17 mouse cellular contexts compared by ENCODE assay signal in genomic region chr9:47321106-47321789, GRCm38 (mm10).
DNase-seq lines count a peak whose midpoint lies in the region; ATAC-seq and TF ChIP-seq lines count a peak whose summit lies in the region.
"Had no signal": no experiment of that assay in that cellular context is flagged by ENCODE, and none has a peak within 500 bp of the region (broad histone marks: within the 10 kb centered on the region; RNA-seq: fewer than 3 reads in every experiment).

No protein-coding gene starts in this region.

- H3K4me2 ChIP-seq in kidney, embryonic 14.5 days (replicated peaks; ENCODE audit: low read depth, low read length): no peak overlapping the region
- 0 out of 2 replicates have a peak overlapping the region, but pooled peaks have one; percentile 3 for H3K4me2 ChIP-seq in intestine, postnatal 0 days (replicated peaks; ENCODE audit: low read depth)
- no peak overlapping the region for H3K4me2 ChIP-seq in liver, postnatal 0 days (ENCODE audit: low read depth, low read length)
- H3K4me2 ChIP-seq in forebrain, postnatal 0 days (ENCODE audit: low read depth): no peak overlapping the region
- H3K4me2 ChIP-seq: hindbrain, embryonic 14.5 days; limb, embryonic 12.5 days; neural tube, embryonic 13.5 days; stomach, embryonic 15.5 days had no signal

- H3K4me3 ChIP-seq in kidney, embryonic 14.5 days (ENCODE audit: low read length): no peak overlapping the region
- H3K4me3 ChIP-seq in intestine, postnatal 0 days (ENCODE audit: low read depth, low read length): no peak overlapping the region
- no peak overlapping the region for H3K4me3 ChIP-seq in liver, postnatal 0 days (ENCODE audit: low read depth, low read length)
- H3K4me3 ChIP-seq in forebrain, postnatal 0 days (ENCODE audit: low read depth, low read length): no peak overlapping the region
- H3K4me3 ChIP-seq: forebrain, embryonic 10.5 days; limb, embryonic 12.5 days; midbrain, embryonic 10.5 days; neural tube, embryonic 13.5 days; stomach, embryonic 15.5 days had no signal

- H3K4me1 ChIP-seq in kidney, embryonic 14.5 days (ENCODE audit: control insufficient read depth, insufficient read depth, low read length): no peaks in the 10 kb centered on the region
- H3K4me1 ChIP-seq in intestine, postnatal 0 days (replicated peaks; ENCODE audit: control insufficient read depth, insufficient read depth, low read length): no peaks in the 10 kb centered on the region
- peaks cover 5% of the 10 kb centered on the region; the same call in 1 of the 2 replicates for H3K4me1 ChIP-seq in liver, postnatal 0 days (ENCODE audit: insufficient read depth)
- no peaks in the 10 kb centered on the region for H3K4me1 ChIP-seq in forebrain, postnatal 0 days (ENCODE audit: insufficient read depth)
- H3K4me1 ChIP-seq: neural tube, embryonic 13.5 days; stomach, embryonic 15.5 days had no signal

- peak; percentile 87 for DNase-seq in kidney, adult 9 months
- DNase-seq in liver: peak; percentile 10
- no peak for DNase-seq in liver, postnatal 0 days
- DNase-seq in forebrain, postnatal 0 days: no peak
- no peak for DNase-seq in left cerebral cortex, adult 18-20 months (ENCODE audit: low spot score in 2 of 2)
- DNase-seq: cerebellum, adult 9-11 months; heart, postnatal 14 days; lung, postnatal 4 days; right cerebral cortex, postnatal 14 days had no signal

- TF ChIP-seq CTCF in intestine, postnatal 0 days (IDR thresholded peaks at IDR 0.05; ENCODE audit: low read depth): no peak
- no peak for TF ChIP-seq CTCF in liver, postnatal 0 days (IDR thresholded peaks at IDR 0.05; ENCODE audit: low read depth)
- no peak for TF ChIP-seq CTCF in forebrain, postnatal 0 days (IDR thresholded peaks at IDR 0.05; ENCODE audit: low read depth)

- 77% methylated on average over 10 of the region's 10 CpGs for WGBS in kidney, embryonic 14.5 days
- 47% methylated on average over 10 of the region's 10 CpGs for WGBS in intestine, postnatal 0 days
- WGBS in liver, postnatal 0 days (ENCODE audit: insufficient replicate concordance): 57% methylated on average over 10 of the region's 10 CpGs
- 72% methylated on average over 10 of the region's 10 CpGs for WGBS in forebrain, postnatal 0 days

- H3K36me3 ChIP-seq in kidney, embryonic 14.5 days (ENCODE audit: control insufficient read depth, insufficient read depth, low read length): no peaks in the 10 kb centered on the region
- H3K36me3 ChIP-seq in intestine, postnatal 0 days (ENCODE audit: control insufficient read depth, insufficient read depth): no peaks in the 10 kb centered on the region
- no peaks in the 10 kb centered on the region for H3K36me3 ChIP-seq in liver, postnatal 0 days (replicated peaks; ENCODE audit: insufficient read depth, low read length)
- no peaks in the 10 kb centered on the region for H3K36me3 ChIP-seq in forebrain, postnatal 0 days (ENCODE audit: insufficient read depth)
- H3K36me3 ChIP-seq: forebrain, embryonic 10.5 days; limb, embryonic 12.5 days; midbrain, embryonic 10.5 days; neural tube, embryonic 13.5 days; stomach, embryonic 15.5 days had no signal

- H3K27ac ChIP-seq in kidney, embryonic 14.5 days (ENCODE audit: low read depth, low read length): no peak overlapping the region
- H3K27ac ChIP-seq in intestine, postnatal 0 days (ENCODE audit: low read depth, low read length): no peak overlapping the region; the same call in 1 of the 2 replicates
- H3K27ac ChIP-seq in liver, postnatal 0 days (ENCODE audit: low read depth): peak overlapping the region; percentile 89
- H3K27ac ChIP-seq in forebrain, postnatal 0 days (ENCODE audit: low read depth, low read length): no peak overlapping the region
- H3K27ac ChIP-seq: forebrain, embryonic 10.5 days; hindbrain, embryonic 14.5 days; limb, embryonic 12.5 days; midbrain, embryonic 10.5 days; neural tube, embryonic 13.5 days; stomach, embryonic 15.5 days had no signal

- peak; percentile 64; the same call in 1 of the 2 replicates for TF ChIP-seq EP300 in liver, postnatal 0 days (IDR thresholded peaks at IDR 0.05; ENCODE audit: low read depth)

- no peaks in the 10 kb centered on the region for H3K27me3 ChIP-seq in kidney, embryonic 14.5 days (ENCODE audit: control insufficient read depth, insufficient read depth, low read length)
- H3K27me3 ChIP-seq in intestine, postnatal 0 days (replicated peaks; ENCODE audit: control insufficient read depth, insufficient read depth, low read length): no peaks in the 10 kb centered on the region
- H3K27me3 ChIP-seq in liver, postnatal 0 days (ENCODE audit: insufficient read depth, low read length): no peaks in the 10 kb centered on the region
- no peaks in the 10 kb centered on the region for H3K27me3 ChIP-seq in forebrain, postnatal 0 days (ENCODE audit: insufficient read depth, low read length)
- H3K27me3 ChIP-seq: limb, embryonic 12.5 days; neural tube, embryonic 13.5 days; stomach, embryonic 15.5 days had no signal

- no peak for ATAC-seq in kidney, embryonic 14.5 days (ENCODE audit: low FRiP score, low TSS enrichment)
- ATAC-seq in intestine, postnatal 0 days: peak; percentile 87
- peak; percentile 93 for ATAC-seq in liver, postnatal 0 days
- no peak for ATAC-seq in forebrain, postnatal 0 days

- no peak overlapping the region for H3K9ac ChIP-seq in kidney, embryonic 14.5 days (ENCODE audit: low read depth, low read length)
- H3K9ac ChIP-seq in intestine, postnatal 0 days (ENCODE audit: low read depth, low read length): no peak overlapping the region
- no peak overlapping the region; the same call in 1 of the 2 replicates for H3K9ac ChIP-seq in liver, postnatal 0 days (replicated peaks)
- no peak overlapping the region for H3K9ac ChIP-seq in forebrain, postnatal 0 days
- H3K9ac ChIP-seq: hindbrain, embryonic 14.5 days; limb, embryonic 12.5 days; neural tube, embryonic 13.5 days; stomach, embryonic 15.5 days had no signal

- no peaks in the 10 kb centered on the region for H3K9me3 ChIP-seq in kidney, embryonic 14.5 days (ENCODE audit: control insufficient read depth, low read length)
- H3K9me3 ChIP-seq in intestine, postnatal 0 days (ENCODE audit: control insufficient read depth): no peaks in the 10 kb centered on the region
- no peaks in the 10 kb centered on the region for H3K9me3 ChIP-seq in liver, postnatal 0 days (ENCODE audit: low read length)
- no peaks in the 10 kb centered on the region for H3K9me3 ChIP-seq in forebrain, postnatal 0 days (ENCODE audit: low read length)
- H3K9me3 ChIP-seq: forebrain, embryonic 10.5 days; limb, embryonic 12.5 days; midbrain, embryonic 10.5 days; neural tube, embryonic 13.5 days; stomach, embryonic 15.5 days had no signal

Comparison
In these comparisons a context has a peak if more than half of its experiments do, and no peak if none do; other contexts are left out.
1. DNase-seq: peak in kidney, adult 9 months (single experiment) and liver (single experiment); none in liver, postnatal 0 days (single experiment), forebrain, postnatal 0 days (single experiment) and left cerebral cortex, adult 18-20 months (0 of 2).
2. ATAC-seq: peak in intestine, postnatal 0 days (single experiment) and liver, postnatal 0 days (single experiment); none in kidney, embryonic 14.5 days (single experiment) and forebrain, postnatal 0 days (single experiment).